Mouse (Mus musculus) hindbrain, embryonic 12.5 days (tissue): ENCODE results near the gene Ppp1cb. TPM values are rescaled to one million over a fixed set of nuclear protein-coding genes. Genes with fewer than 3 reads are reported as not detected.
A peak's percentile ranks its signal among the peaks of the same experiment; 100 is the strongest.

Experiments
- ATAC-seq: fragments of 200-750 bp; cut with Nextera tagmentation; 2 replicates; pipeline ENCODE4 v1.8.0; 2017; ENCODE audit warnings: moderate TSS enrichment; ENCODE audit not compliant: low FRiP score
- H3K27ac ChIP-seq: fragments of 300-500 bp; sonication (generic); 2 replicates; pipeline ENCODE4 v1.5.1; 2016; ENCODE audit warnings: mild to moderate bottlenecking
- H3K27me3 ChIP-seq: fragments of 300-500 bp; sonication (generic); 2 replicates; pipeline ENCODE4 v1.6.1; 2016; ENCODE audit warnings: mild to moderate bottlenecking
- H3K36me3 ChIP-seq: fragments of 300-500 bp; sonication (generic); 2 replicates; pipeline ENCODE4 v1.6.1; 2016; ENCODE audit warnings: mild to moderate bottlenecking
- H3K4me1 ChIP-seq: fragments of 300-500 bp; sonication (generic); 2 replicates; pipeline ENCODE4 v1.6.1; 2016
- H3K4me2 ChIP-seq: fragments of 300-500 bp; sonication (generic); replicated peaks from 2 replicates; pipeline ENCODE4 v1.6.1; 2016; ENCODE audit warnings: mild to moderate bottlenecking
- H3K4me3 ChIP-seq: fragments of 300-500 bp; sonication (generic); 2 replicates; pipeline ENCODE4 v1.5.1; 2016; ENCODE audit warnings: mild to moderate bottlenecking
- H3K9ac ChIP-seq: fragments of 300-500 bp; sonication (generic); 2 replicates; pipeline ENCODE4 v1.6.1; 2016; ENCODE audit warnings: mild to moderate bottlenecking, moderate library complexity
- H3K9me3 ChIP-seq: fragments of 300-500 bp; sonication (generic); replicated peaks from 2 replicates; pipeline ENCODE4 v1.6.1; 2016; ENCODE audit warnings: mild to moderate bottlenecking
- WGBS: fragments of 180-500 bp; shearing (Covaris S2); methylation state at CpG from one replicate; pipeline ENCODE4 v1.1.7; 2016; 5-methylcytosine and 5-hydroxymethylcytosine counted together
- polyA plus RNA-seq: library from polyadenylated mRNA; unstranded; fragments of >200 nt; fragmentation: Nextera tagmentation; extraction: Ambion mirVana; gene quantifications from 2 replicates; pipeline ENCODE4 v1.2.1, GENCODE M21; 2016

Ppp1cb gene
- polyA plus RNA-seq: 196 and 215 TPM in 2 replicates

- peak; percentile 98 for ATAC-seq
- H3K36me3 ChIP-seq: no peaks in the 10 kb centered on the region
Measured at GRCm38 (mm10) chr5:32458408-32459143, at the start of gene Ppp1cb. TSS of gene Ppp1cb (plus strand) at chr5:32458843.

DNA sequence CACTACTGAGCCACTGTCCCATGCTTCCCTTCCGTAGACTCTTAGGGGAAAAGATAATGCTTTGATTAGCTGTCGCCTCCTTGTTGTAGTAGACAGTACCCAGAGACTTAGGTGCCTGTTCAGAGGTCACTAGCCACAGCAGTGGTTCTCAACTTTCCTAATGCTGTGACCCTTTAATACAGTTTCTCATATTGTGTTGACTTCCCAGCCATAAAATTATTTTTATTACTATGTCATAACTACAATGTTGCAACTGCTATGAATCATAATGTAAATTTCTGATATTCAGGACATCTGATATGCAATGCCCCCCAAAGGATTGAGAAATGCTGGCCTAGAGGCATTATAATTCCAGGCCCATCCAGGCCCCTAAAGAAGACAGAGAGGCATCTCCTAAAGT lies 48.9 kb upstream of the Ppp1cb start:
- no peak overlapping the region for H3K4me3 ChIP-seq
- no peak for ATAC-seq
- peaks cover 15% of the 10 kb centered on the region; the same call in 1 of the 2 replicates for H3K4me1 ChIP-seq
- WGBS: 84% methylated on average over 2 of the region's 2 CpGs
- H3K9ac ChIP-seq: no peak overlapping the region
- H3K27me3 ChIP-seq: no peaks in the 10 kb centered on the region
- no peaks in the 10 kb centered on the region for H3K36me3 ChIP-seq
- no peaks in the 10 kb centered on the region for H3K9me3 ChIP-seq
- no peak overlapping the region for H3K4me2 ChIP-seq
- no peak overlapping the region for H3K27ac ChIP-seq

More at GRCm38 (mm10) chr5:32458408-32459143, at the start of gene Ppp1cb:
- no peaks in the 10 kb centered on the region for H3K9me3 ChIP-seq
- H3K4me2 ChIP-seq: peak within 1 kb of the TSS; percentile 66
- H3K27me3 ChIP-seq: no peaks in the 10 kb centered on the region
- H3K9ac ChIP-seq: peak within 1 kb of the TSS; percentile 99
- H3K27ac ChIP-seq: peak within 1 kb of the TSS; percentile 100
- under 1% methylated on average over 53 of the region's 54 CpGs for WGBS
- H3K4me1 ChIP-seq: peaks cover 10% of the 10 kb centered on the region
- H3K4me3 ChIP-seq: peak within 1 kb of the TSS; percentile 91

- Histone ChIP-seq H3K9ac (no peak overlapping the region), H3K4me1 (peaks cover 13% of the 10 kb centered on the region; the same call in 1 of the 2 replicates), H3K27ac (no peak overlapping the region), H3K4me3 (no peak overlapping the region), H3K27me3 (no peaks in the 10 kb centered on the region), H3K36me3 (no peaks in the 10 kb centered on the region), H3K4me2 (no peak overlapping the region), H3K9me3 (no peaks in the 10 kb centered on the region)
- WGBS: 78% methylated on average over 3 of the region's 3 CpGs
- ATAC-seq: no peak
Measured at GRCm38 (mm10) chr5:32410954-32411688, 47.5 kb upstream of the Ppp1cb start.

DNA sequence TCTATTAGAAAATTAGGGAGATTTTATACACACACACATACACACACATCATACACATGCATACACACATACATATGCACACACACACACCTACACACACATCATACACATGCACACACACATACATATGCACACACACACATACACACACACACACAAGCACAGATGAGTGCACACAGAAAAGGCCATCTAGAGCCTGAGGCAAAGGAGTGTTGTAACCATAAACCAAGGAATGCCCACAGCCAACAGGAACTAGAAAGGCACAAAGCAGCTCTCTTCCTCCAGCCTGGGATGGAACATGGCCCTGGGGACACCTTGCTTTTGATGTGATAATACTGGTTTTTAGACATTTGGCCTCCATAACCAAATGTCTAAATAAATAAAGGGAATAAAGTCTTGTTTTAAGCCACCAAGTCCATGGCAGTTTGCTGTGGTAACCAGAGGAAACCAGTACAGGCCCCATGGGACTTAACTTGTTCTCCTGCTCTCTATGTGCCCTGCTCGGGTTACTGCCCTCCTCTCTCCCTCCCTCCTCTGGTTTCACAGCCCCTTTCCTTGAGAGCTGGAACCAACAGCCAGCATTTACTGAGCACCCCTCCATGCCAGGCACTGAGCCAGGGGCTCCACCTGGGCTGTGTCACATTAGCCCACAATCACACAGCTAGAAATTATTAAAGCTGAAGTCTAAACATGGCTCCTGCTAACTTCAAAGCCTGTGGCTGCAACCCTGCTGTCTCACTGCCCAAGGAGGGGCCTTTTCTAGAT lies 46.3 kb upstream of the Ppp1cb start:
- 20% methylated on average over 1 of the region's 1 CpGs for WGBS
- H3K9ac ChIP-seq: no peak overlapping the region; the same call in 1 of the 2 replicates
- H3K27ac ChIP-seq: 0 out of 2 replicates have a peak overlapping the region, but pooled peaks have one; percentile 17

GRCm38 (mm10) chr5:32413083-32413482 lies 45.6 kb upstream of the Ppp1cb start:
- no peak overlapping the region for H3K4me3 ChIP-seq
- no peak for ATAC-seq
- H3K27ac ChIP-seq: no peak overlapping the region
- 84% methylated on average over 2 of the region's 2 CpGs for WGBS
- H3K36me3 ChIP-seq: no peaks in the 10 kb centered on the region
- H3K27me3 ChIP-seq: no peaks in the 10 kb centered on the region
- peaks cover 13% of the 10 kb centered on the region; the same call in 1 of the 2 replicates for H3K4me1 ChIP-seq
- no peak overlapping the region for H3K4me2 ChIP-seq
- H3K9ac ChIP-seq: no peak overlapping the region
- no peaks in the 10 kb centered on the region for H3K9me3 ChIP-seq

More for the DNA sequence above, 46.3 kb upstream of the Ppp1cb start:
- Histone ChIP-seq H3K4me3 (no peak overlapping the region), H3K4me1 (peaks cover 13% of the 10 kb centered on the region; the same call in 1 of the 2 replicates), H3K4me2 (no peak overlapping the region), H3K27me3 (no peaks in the 10 kb centered on the region), H3K9me3 (no peaks in the 10 kb centered on the region), H3K36me3 (no peaks in the 10 kb centered on the region)
- no peak for ATAC-seq

DNA sequence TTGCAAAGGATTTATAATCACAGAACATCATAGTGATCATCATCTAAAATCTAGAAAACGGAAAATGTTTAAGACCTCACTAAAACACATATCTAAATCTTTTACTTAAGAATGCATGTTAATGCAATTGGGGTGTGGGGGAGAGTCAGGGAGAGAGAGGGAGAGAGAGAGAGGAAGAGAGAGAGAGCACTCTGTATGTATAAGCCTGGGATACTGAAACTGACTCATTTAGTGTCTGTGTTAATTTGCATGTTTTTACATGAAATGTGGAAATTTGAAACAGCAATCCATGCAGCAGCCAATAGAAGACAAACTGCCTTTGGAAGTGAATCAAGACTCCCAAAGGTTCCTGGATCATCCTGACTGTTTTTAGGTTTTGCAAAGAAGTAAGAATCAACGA lies 45.1 kb upstream of the Ppp1cb start:
- Histone ChIP-seq H3K4me1 (peaks cover 13% of the 10 kb centered on the region; the same call in 1 of the 2 replicates), H3K36me3 (no peaks in the 10 kb centered on the region), H3K4me2 (no peak overlapping the region), H3K27ac (no peak overlapping the region), H3K4me3 (no peak overlapping the region), H3K9ac (no peak overlapping the region), H3K27me3 (no peaks in the 10 kb centered on the region), H3K9me3 (no peaks in the 10 kb centered on the region)
- 76% methylated on average over 2 of the region's 2 CpGs for WGBS
- ATAC-seq: no peak

- ATAC-seq: no peak
- WGBS: 82% methylated on average over 5 of the region's 5 CpGs
Measured at GRCm38 (mm10) chr5:32414461-32414985, 44.1 kb upstream of the Ppp1cb start.

DNA sequence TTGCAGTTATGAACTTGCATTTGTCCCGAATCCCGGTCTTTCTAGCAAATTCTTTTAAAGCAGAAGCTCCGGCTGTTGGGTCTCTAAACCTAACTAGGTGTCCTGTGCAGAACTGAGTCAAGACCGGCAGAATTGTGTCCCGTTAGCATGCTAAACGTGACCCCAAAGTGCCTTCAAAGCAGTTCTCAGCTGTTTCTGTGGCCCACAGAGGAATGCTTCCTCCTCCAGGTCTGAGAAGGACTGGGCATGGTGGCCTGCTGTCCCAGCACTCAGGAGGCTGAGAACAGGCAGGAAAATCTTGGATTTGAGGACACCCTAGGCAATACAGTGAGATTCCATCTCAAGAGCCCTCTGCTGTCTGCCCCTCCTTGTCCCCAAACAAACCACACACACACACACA lies 43.1 kb upstream of the Ppp1cb start:
- Histone ChIP-seq H3K4me3 (no peak overlapping the region), H3K36me3 (no peaks in the 10 kb centered on the region), H3K27me3 (no peaks in the 10 kb centered on the region), H3K4me1 (peaks cover 13% of the 10 kb centered on the region; the same call in 1 of the 2 replicates), H3K9ac (no peak overlapping the region), H3K27ac (no peak overlapping the region), H3K9me3 (no peaks in the 10 kb centered on the region), H3K4me2 (no peak overlapping the region)
- 89% methylated on average over 6 of the region's 6 CpGs for WGBS
- ATAC-seq: no peak

More at GRCm38 (mm10) chr5:32414461-32414985, 44.1 kb upstream of the Ppp1cb start:
- no peak overlapping the region for H3K27ac ChIP-seq
- no peaks in the 10 kb centered on the region for H3K27me3 ChIP-seq
- no peak overlapping the region for H3K4me3 ChIP-seq
- no peak overlapping the region for H3K4me2 ChIP-seq
- H3K4me1 ChIP-seq: peaks cover 13% of the 10 kb centered on the region; the same call in 1 of the 2 replicates
- H3K36me3 ChIP-seq: no peaks in the 10 kb centered on the region
- H3K9ac ChIP-seq: no peak overlapping the region
- no peaks in the 10 kb centered on the region for H3K9me3 ChIP-seq

- Histone ChIP-seq H3K36me3 (no peaks in the 10 kb centered on the region), H3K4me1 (peaks cover 17% of the 10 kb centered on the region; the same call in 1 of the 2 replicates), H3K9ac (no peak overlapping the region), H3K4me2 (no peak overlapping the region), H3K9me3 (no peaks in the 10 kb centered on the region), H3K27ac (no peak overlapping the region), H3K27me3 (no peaks in the 10 kb centered on the region), H3K4me3 (no peak overlapping the region)
- ATAC-seq: no peak
- 55% methylated on average over 4 of the region's 4 CpGs for WGBS
Measured at GRCm38 (mm10) chr5:32416881-32417280, 41.8 kb upstream of the Ppp1cb start.

- H3K36me3 ChIP-seq: no peaks in the 10 kb centered on the region
Measured at GRCm38 (mm10) chr5:32422081-32422589, 36.5 kb upstream of the Ppp1cb start.

GRCm38 (mm10) chr5:32423339-32424046 lies 35.1 kb upstream of the Ppp1cb start:
- H3K4me3 ChIP-seq: no peak overlapping the region
- no peaks in the 10 kb centered on the region for H3K9me3 ChIP-seq
- no peak overlapping the region for H3K27ac ChIP-seq
- H3K9ac ChIP-seq: no peak overlapping the region
- H3K27me3 ChIP-seq: no peaks in the 10 kb centered on the region
- H3K36me3 ChIP-seq: no peaks in the 10 kb centered on the region
- H3K4me2 ChIP-seq: no peak overlapping the region
- peaks cover 15% of the 10 kb centered on the region for H3K4me1 ChIP-seq
- whole genome bisulfite sequencing: 59% methylated on average over 11 of the region's 11 CpGs
- ATAC-seq: no peak

More at GRCm38 (mm10) chr5:32422081-32422589, 36.5 kb upstream of the Ppp1cb start:
- peak overlapping the region; percentile 15; the same call in 1 of the 2 replicates for H3K4me2 ChIP-seq
- H3K27me3 ChIP-seq: no peaks in the 10 kb centered on the region
- peaks cover 15% of the 10 kb centered on the region for H3K4me1 ChIP-seq
- no peaks in the 10 kb centered on the region for H3K9me3 ChIP-seq
- H3K9ac ChIP-seq: no peak overlapping the region
- WGBS: 22% methylated on average over 15 of the region's 15 CpGs
- H3K4me3 ChIP-seq: no peak overlapping the region
- no peak overlapping the region for H3K27ac ChIP-seq
- no peak for ATAC-seq
